Mouse (Mus musculus) CD4-positive naive resting alpha-beta T cell, adult 57 days (primary cell): ENCODE measurements around the gene Btc. TPM values are rescaled to one million over a fixed set of nuclear protein-coding genes. Genes with fewer than 3 reads are reported as not detected.

Experiments
- total RNA-seq: library from RNA; stranded (reverse); gene quantifications from one replicate; pipeline ENCODE4 v1.2.4, GENCODE M21; 2023

Gene Btc
- total RNA-seq, result 0.77 TPM

GRCm38 (mm10) chr5:91402339-91403211, at the start of gene Btc:
TSS of gene Btc (minus strand) at chr5:91402994.

Other genes with a start within 250 kb of the Btc start
- gene Parm1, start 114.6 kb upstream of the Btc start, total RNA-seq, result not detected